Mouse (Mus musculus) kidney, adult 18-20 months (tissue): ENCODE data around the gene Mcu.

Experiments used
- DNase-seq: peaks from one replicate; pipeline ENCODE4 v3.0.0; 2021

Mcu gene

DNA sequence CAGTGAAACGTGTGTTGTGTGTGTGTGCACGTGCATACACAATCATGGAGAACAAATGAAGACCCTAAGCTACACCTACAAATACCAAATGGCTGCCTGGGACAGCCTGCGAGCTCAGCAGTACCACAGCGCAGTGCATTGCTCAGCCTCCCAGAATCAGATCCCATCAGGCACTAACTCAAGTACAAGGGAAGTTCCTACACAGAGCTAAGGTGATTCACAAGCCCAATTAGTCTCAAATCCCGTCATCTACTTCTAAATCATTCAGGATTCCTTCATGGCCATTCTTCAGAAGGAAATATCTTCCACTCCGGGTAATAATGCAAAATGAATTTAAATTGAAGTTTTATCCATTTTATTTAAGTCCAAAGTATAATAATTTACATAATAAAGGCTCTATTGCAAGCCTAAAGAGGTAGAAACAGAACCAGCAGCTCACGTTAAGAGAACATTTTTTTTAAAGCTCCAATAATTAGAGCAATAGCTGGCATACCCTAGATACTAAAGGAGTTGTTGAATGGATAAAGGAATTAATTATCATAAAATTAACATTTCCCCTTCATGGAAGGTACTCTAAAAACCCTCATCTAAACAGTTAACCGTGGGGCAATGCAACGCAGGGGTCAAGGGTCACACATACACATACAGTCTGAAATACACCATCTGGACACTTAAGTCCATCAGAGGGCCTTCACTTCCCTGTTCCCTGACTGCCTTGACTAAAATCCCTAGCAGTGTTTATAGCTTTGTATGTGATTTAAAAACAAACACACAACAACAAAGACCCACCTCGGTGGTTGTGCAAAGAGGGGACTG, 47.6 kb downstream of the Mcu start:
- no peak for DNase-seq

GRCm38 (mm10) chr10:59566968-59567367, 49.5 kb downstream of the Mcu start:
- DNase-seq: no peak

DNA sequence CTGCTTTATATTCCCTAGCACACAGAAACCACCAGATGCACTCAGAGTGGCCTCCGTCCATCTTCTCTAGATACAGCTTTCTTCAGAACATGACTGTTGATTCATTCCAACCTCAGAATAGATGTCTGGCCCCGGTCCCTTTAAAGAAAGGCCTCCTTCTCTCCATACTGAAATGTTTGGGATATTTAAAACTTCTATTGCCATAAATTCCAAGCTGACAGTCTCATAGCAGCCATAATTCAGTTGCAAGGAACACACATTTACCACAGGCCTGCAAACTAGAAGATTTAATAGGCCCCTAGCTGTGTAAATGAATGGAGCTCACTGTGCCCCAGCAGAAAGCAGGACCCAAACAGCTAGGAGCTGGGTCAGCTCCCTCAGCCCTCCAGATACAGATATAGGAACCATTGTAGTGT, 50.5 kb downstream of the Mcu start:
- no peak for DNase-seq

- DNase-seq: no peak
Observed at GRCm38 (mm10) chr10:59564551-59564950, 51.9 kb downstream of the Mcu start.

DNA sequence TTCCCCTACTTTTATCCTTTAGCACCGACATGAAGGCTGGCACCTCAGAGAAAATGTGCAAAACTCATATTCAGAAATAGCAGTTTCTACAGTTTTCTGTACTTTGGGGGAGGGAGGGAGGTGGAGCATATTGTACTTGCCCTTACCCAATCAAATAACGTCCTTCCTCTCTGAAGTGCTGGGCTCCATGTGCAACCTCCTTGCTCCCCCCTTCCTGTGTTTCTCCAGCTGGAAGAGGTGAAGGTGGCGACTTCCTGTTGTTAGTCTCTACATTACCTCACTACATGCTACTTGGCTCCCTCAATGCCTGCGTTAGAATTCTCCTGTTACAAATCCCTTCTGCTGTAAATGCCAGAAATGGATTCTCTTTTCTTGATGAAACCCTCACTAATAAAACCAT, 54.0 kb downstream of the Mcu start:
- no peak for DNase-seq

DNA sequence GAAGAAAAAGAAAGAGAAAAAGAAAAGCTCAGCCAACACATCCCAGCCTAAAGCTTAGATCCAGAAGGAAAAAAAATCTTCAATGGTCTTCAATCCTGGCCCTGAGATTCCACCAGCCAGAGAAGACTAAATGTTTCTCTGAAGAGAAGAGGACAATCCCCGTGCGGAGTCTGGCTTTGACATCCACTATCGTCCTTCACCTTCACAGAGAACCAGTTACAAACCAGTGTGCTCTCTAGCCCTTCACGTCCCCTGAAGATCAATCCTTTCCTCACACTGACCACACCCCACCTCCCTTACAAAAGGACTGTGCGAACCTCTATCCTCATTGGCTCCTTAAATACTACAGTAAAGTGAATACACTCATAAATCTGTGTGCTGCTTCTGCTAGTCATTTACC, 56.4 kb downstream of the Mcu start:
- DNase-seq: no peak

GRCm38 (mm10) chr10:59558602-59559001, 57.9 kb downstream of the Mcu start:
- no peak for DNase-seq

GRCm38 (mm10) chr10:59558164-59558563, 58.3 kb downstream of the Mcu start:
- no peak for DNase-seq

- no peak for DNase-seq
Observed at GRCm38 (mm10) chr10:59556541-59556940, 60.0 kb downstream of the Mcu start.

- DNase-seq: no peak
Observed at GRCm38 (mm10) chr10:59554243-59554642, 62.2 kb downstream of the Mcu start.

GRCm38 (mm10) chr10:59552456-59552855, 64.0 kb downstream of the Mcu start:
- DNase-seq: no peak

DNA sequence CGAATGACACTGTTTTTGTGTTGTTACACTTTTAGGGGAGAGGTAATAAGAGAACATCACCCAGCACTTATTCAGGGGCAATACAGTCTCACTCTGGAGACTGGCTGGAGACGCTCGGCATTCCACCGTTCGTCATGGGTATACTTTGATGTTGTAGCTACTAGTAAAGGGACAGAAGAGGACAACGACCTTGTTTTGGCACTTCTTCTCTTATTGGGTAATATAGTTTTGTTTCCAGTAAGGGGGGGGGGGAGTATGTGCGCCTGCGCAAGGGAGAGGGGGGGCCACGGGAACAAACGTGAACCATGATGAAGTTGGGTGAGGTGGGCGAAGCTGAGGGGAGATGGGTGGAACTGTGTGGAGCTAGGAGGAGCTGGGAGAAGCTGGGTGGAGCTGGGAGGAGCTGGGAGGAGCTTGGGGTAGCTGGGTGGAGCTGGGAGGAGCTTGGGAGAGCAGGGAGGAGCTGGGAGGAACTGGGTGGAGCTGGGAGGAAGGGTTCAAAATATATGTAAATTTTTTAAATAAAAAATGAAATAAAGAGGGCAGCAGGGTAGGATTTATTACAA, 67.6 kb downstream of the Mcu start:
- DNase-seq: no peak

DNA sequence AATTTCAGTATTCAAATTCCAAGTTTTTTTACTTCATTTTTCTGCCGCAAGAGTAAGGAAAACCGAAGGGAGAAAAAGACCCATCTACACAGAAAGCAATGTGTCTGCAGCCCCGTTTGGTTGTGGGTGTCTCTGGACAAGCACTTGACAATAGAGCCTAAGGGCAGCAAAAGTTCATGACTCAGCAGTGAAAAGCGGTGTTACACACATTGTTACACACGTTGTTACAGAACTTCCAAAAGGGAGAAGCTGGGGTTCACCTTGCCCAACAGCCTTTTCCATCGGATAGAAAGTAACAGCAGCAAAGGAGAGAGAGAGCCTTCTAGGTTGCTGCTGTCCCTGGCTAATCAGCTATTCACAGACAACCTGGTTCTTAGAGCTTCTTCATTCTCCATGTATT, 68.3 kb downstream of the Mcu start:
- no peak for DNase-seq

- no peak for DNase-seq
Observed at GRCm38 (mm10) chr10:59547426-59547825, 69.1 kb downstream of the Mcu start.

DNA sequence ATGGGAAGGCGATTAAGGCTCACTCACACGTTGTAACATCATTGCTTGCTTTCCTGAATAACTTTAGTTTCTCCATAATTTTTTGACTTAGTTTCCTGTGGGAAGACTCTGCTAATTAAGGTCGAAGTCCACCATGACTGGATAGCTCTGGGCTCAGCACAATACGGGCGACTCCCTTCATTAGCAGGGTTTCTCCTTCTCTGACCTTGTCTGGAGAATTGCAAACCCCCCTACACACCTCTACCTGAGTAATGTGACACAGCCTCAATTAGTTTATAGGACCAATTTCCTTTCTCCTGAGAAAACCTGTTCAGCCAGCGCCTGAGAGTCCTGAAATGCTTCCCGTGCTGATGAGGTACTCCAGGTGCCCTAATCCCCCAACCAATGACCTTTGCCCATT, 71.3 kb downstream of the Mcu start:
- no peak for DNase-seq

- DNase-seq: no peak
Observed at GRCm38 (mm10) chr10:59543351-59543750, 73.1 kb downstream of the Mcu start.

DNA sequence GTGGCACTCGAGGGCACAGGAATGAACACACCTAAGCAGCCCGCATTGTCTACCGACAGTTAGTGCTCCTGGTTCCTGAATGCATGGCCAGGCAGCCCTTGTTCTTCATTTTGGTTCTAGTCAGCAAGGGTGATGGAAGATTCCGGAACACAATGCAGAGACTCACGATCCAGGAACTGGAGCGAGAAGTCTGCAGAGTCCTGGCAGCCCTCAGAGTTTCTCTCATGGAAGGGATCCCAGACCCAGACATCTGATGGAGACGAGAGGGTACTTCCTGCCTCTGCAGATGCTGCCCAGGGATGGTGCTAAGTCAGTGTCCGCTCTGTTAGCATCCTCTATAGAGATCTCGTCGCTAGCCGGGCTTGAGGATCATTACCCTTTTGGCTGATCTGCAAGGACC, 75.0 kb downstream of the Mcu start:
- DNase-seq: no peak

DNA sequence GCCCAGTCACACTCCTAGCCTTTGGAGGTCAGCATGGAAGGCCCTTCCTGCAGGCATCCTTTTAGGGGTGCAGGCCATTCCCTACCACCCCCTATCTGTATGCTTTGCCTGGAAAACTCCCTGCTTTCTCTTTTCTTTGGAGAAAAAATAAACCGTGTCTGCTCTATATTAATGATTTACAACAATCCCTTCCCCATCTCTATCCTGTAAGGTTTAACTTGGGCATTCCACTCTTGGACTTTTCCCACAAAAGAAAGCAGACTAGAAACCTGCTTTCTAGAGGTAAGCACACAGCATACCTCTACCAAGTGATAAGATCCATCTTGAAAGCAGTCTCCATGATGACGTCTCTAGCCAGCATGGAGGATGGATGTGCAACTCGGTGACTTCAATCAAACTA, 75.9 kb downstream of the Mcu start:
- DNase-seq: no peak

DNA sequence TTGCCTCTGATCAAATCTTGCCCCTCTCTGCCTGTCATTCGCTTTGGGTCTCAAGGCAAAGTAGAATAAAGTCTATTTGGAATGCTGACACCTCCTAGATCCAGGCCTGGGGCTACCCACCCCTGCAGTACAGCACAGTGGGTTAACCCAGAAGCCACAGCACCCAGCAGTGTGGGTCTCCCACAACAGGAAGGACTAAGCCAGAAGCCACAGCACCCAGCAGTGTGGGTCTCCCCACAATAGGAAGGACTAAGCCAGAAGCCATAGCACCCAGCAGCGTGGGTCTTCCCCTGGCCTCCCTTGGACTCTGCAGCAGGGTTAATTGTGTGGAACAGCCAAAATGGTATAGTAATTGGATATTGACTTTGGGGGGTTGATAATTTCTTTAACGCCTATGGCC, 76.4 kb downstream of the Mcu start:
- no peak for DNase-seq

GRCm38 (mm10) chr10:59539533-59539875, 77.0 kb downstream of the Mcu start:
- peak; percentile 73 for DNase-seq

GRCm38 (mm10) chr10:59538767-59539532, 77.5 kb downstream of the Mcu start:
- no peak for DNase-seq

- no peak for DNase-seq
Observed at GRCm38 (mm10) chr10:59538063-59538462, 78.4 kb downstream of the Mcu start.

DNA sequence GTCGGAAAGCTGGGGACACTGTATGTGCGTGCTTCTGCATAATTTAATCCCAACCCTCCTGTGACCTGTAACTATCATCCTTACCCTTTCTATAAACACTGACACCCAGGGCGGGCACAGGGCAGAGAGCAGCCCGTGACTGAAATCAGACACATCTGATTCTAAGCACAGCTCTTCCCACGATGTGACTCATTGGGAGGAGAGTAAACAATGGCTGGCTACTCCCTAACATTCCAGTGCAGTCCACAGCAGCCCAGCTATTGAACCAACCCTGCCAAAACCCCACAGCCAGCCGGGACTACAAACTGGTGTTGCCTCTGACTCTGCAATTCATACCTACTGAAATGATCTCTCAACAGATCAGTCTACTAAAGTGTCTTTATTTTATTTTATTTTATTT, 78.9 kb downstream of the Mcu start:
- DNase-seq: no peak

GRCm38 (mm10) chr10:59532256-59532655, 84.2 kb downstream of the Mcu start:
- no peak for DNase-seq
